Mouse (Mus musculus) limb, embryonic 15.5 days (tissue): ENCODE measurements around the gene Flywch1. TPM values are rescaled to one million over a fixed set of nuclear protein-coding genes. Genes with fewer than 3 reads are reported as not detected.
A peak's percentile ranks its signal among the peaks of the same experiment; 100 is the strongest.

ENCODE experiments used
- ATAC-seq: fragments of 200-750 bp; cut with Nextera tagmentation; 2 replicates; pipeline ENCODE4 v1.8.0; 2017; ENCODE audit warnings: low read depth, moderate TSS enrichment; ENCODE audit not compliant: insufficient number of reproducible peaks, low FRiP score, low TSS enrichment
- H3K27ac ChIP-seq: fragments of 300-500 bp; sonication (generic); 2 replicates; pipeline ENCODE4 v1.5.1; 2015; ENCODE audit warnings: moderate library complexity, mild to moderate bottlenecking, inconsistent platforms
- H3K27me3 ChIP-seq: fragments of 300-500 bp; sonication (generic); 2 replicates; pipeline ENCODE4 v1.6.1; 2015; ENCODE audit warnings: inconsistent platforms
- H3K36me3 ChIP-seq: fragments of 300-500 bp; sonication (generic); 2 replicates; pipeline ENCODE4 v1.6.1; 2015; ENCODE audit warnings: inconsistent platforms
- H3K4me1 ChIP-seq: fragments of 300-500 bp; sonication (generic); 2 replicates; pipeline ENCODE4 v1.6.1; 2015; ENCODE audit warnings: inconsistent platforms
- H3K4me2 ChIP-seq: fragments of 300-500 bp; sonication (generic); 2 replicates; pipeline ENCODE4 v1.6.1; 2015; ENCODE audit warnings: mild to moderate bottlenecking, inconsistent platforms
- H3K4me3 ChIP-seq: fragments of 300-500 bp; sonication (generic); 2 replicates; pipeline ENCODE4 v1.5.1; 2015; ENCODE audit warnings: mild to moderate bottlenecking, inconsistent platforms
- H3K9ac ChIP-seq: fragments of 300-500 bp; sonication (generic); 2 replicates; pipeline ENCODE4 v1.6.1; 2015; ENCODE audit warnings: inconsistent platforms
- H3K9me3 ChIP-seq: fragments of 300-500 bp; sonication (generic); 2 replicates; pipeline ENCODE4 v1.6.1; 2016; ENCODE audit warnings: inconsistent platforms
- WGBS: fragments of 180-500 bp; shearing (Covaris S2); methylation state at CpG from one replicate; pipeline ENCODE4 v1.1.7; 2015; 5-methylcytosine and 5-hydroxymethylcytosine counted together
- polyA plus RNA-seq: library from polyadenylated mRNA; unstranded; fragments of >200 nt; fragmentation: Nextera tagmentation; extraction: Ambion mirVana; gene quantifications from 2 replicates; pipeline ENCODE4 v1.2.1, GENCODE M21; 2015

Gene Flywch1
- polyA plus RNA-seq, 1 experiment from 2014 or later = 69.8 TPM

- Histone ChIP-seq H3K4me3 (peak overlapping the region; percentile 23), H3K27me3 (peaks cover 33% of the 10 kb centered on the region), H3K27ac (0 out of 2 replicates have a peak overlapping the region, but pooled peaks have one; percentile 34), H3K4me1 (peaks cover 24% of the 10 kb centered on the region), H3K36me3 (peaks cover 33% of the 10 kb centered on the region), H3K9ac (no peak overlapping the region), H3K4me2 (peak overlapping the region; percentile 34), H3K9me3 (no peaks in the 10 kb centered on the region)
- WGBS = 71% methylated on average over 11 of the region's 11 CpGs
- no peak for ATAC-seq
These were observed 21.8 kb downstream of the Flywch1 start for GRCm38 (mm10) chr17:23749400-23750191.

GRCm38 (mm10) chr17:23748631-23749391 is 22.6 kb downstream of the Flywch1 start:
- Histone ChIP-seq H3K27me3 (peaks cover 41% of the 10 kb centered on the region), H3K27ac (0 out of 2 replicates have a peak overlapping the region, but pooled peaks have one; percentile 34), H3K4me1 (peaks cover 27% of the 10 kb centered on the region), H3K9ac (no peak overlapping the region), H3K36me3 (peaks cover 26% of the 10 kb centered on the region), H3K4me3 (peak overlapping the region; percentile 23), H3K4me2 (peak overlapping the region; percentile 34), H3K9me3 (no peaks in the 10 kb centered on the region)
- ATAC-seq = no peak
- WGBS = 25% methylated on average over 10 of the region's 10 CpGs

GRCm38 (mm10) chr17:23748026-23748425 is 23.4 kb downstream of the Flywch1 start:
- H3K9ac ChIP-seq = no peak overlapping the region
- peaks cover 19% of the 10 kb centered on the region for H3K36me3 ChIP-seq
- no peak overlapping the region for H3K4me2 ChIP-seq
- H3K9me3 ChIP-seq = no peaks in the 10 kb centered on the region
- H3K4me3 ChIP-seq = no peak overlapping the region
- no peak overlapping the region for H3K27ac ChIP-seq
- 19% methylated on average over 6 of the region's 6 CpGs for WGBS
- H3K27me3 ChIP-seq = peaks cover 49% of the 10 kb centered on the region
- H3K4me1 ChIP-seq = peaks cover 31% of the 10 kb centered on the region
- no peak for ATAC-seq

DNA sequence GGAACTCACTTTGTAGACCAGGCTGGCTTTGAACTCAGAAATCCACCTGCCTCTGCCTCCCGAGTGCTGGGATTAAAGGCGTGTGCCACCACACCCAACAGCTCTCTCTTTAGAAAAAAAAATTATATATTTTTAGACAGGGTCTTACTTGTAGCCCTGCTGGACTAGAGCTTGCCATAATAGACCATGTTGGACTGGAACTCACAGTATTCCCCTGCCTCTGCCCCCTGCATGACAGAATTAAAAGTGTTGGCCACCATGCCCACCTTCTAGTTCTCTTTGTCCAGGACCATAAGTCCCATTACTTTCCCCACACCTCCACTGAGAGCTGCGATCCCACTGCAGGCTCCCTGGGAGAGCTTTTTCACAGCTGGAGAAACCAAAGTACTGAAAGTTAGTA is 23.9 kb downstream of the Flywch1 start:
- Histone ChIP-seq H3K36me3 (peaks cover 13% of the 10 kb centered on the region), H3K27me3 (peaks cover 55% of the 10 kb centered on the region), H3K27ac (no peak overlapping the region), H3K9me3 (no peaks in the 10 kb centered on the region), H3K9ac (no peak overlapping the region), H3K4me1 (peaks cover 36% of the 10 kb centered on the region), H3K4me2 (no peak overlapping the region), H3K4me3 (no peak overlapping the region)
- no peak for ATAC-seq
- 83% methylated on average over 3 of the region's 3 CpGs for WGBS

DNA sequence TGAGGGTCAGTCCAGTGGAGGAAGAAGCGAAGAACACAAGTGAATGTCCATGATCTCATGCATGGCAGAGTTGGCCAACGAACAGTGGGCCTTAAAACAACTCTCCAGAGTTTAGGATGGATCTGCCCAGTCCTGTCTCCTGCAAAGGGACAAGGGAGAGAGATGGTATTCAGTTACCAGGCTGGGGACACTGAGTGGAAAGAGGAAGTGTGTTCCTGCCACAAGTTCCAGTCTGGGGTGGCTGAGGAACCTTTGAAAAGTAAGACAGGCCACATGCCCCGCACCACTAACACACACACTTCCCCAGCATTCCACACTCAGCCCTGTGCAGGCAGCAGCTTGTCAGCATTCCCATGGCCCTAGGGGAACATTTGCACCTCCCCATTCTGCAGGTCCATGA is 24.6 kb downstream of the Flywch1 start:
- Histone ChIP-seq H3K4me3 (no peak overlapping the region), H3K9ac (no peak overlapping the region), H3K4me2 (no peak overlapping the region), H3K4me1 (peaks cover 43% of the 10 kb centered on the region), H3K27me3 (peaks cover 62% of the 10 kb centered on the region), H3K36me3 (peaks cover 6% of the 10 kb centered on the region), H3K27ac (0 out of 2 replicates have a peak overlapping the region, but pooled peaks have one; percentile 40), H3K9me3 (no peaks in the 10 kb centered on the region)
- no peak for ATAC-seq
- WGBS = 69% methylated on average over 3 of the region's 3 CpGs

- Histone ChIP-seq H3K27ac (peak overlapping the region; percentile 40; the same call in 1 of the 2 replicates), H3K4me2 (peak overlapping the region; percentile 52), H3K9ac (no peak overlapping the region), H3K9me3 (no peaks in the 10 kb centered on the region), H3K27me3 (peaks cover 66% of the 10 kb centered on the region), H3K4me3 (no peak overlapping the region; the same call in 1 of the 2 replicates), H3K36me3 (peaks cover 2% of the 10 kb centered on the region), H3K4me1 (peaks cover 46% of the 10 kb centered on the region)
- no peak for ATAC-seq
- 5% methylated on average over 12 of the region's 12 CpGs for WGBS
These were observed 25.1 kb downstream of the Flywch1 start for GRCm38 (mm10) chr17:23746311-23746710.

DNA sequence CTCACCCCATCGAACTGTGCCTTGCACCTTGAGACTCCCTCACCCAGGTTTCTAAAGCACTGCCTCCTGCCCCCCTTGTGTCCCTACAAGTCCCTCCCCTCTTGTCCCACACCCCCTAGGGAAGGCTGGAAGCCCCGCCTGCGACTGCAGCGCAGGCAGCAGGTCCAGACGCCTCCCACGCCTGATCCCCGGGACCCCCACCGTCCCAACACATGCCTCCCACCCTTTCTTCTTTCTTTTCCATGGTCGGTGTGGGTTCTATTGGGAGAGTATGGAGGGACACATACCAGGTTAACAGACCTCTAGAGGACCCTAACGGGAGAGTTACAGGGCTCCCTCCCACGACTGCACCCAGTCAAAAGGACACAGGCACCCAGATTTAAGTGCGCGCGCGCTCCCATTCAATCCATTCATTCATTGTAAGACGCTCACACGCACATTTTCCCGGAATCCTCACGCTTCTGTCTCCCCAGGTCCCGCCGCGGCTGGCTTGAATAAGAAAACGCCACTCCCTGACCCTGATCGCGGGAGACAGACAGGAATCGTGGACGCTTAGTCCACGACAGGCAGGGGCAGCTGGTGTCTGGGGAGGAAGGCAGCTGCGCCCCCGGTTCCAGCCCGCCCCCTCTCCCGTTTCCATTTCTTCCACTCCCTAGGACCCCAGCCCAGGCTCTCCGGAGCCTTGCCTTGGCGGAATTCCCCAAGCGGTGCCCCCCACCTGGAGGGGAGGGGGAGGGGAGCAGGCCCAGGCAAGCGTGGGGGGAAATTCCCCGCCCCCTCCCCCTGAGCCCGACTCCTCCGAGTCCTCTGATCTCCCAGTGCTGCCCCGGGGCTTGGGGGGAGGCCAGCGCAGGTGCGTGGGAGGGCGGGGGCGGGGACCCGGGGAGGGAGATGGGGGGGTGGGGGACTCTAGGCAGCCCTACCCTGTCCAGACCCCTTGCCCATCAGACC is 25.8 kb downstream of the Flywch1 start, which contains the start of gene Kremen2:
Kremen2 (minus strand) TSS at position 533 of the 951 bp plus-strand sequence.
- Histone ChIP-seq H3K27me3 (peaks cover 73% of the 10 kb centered on the region), H3K9me3 (no peaks in the 10 kb centered on the region), H3K27ac (peak within 1 kb of the TSS; percentile 65; the same call in 1 of the 2 replicates), H3K36me3 (no peaks in the 10 kb centered on the region), H3K4me2 (peak within 1 kb of the TSS; percentile 52), H3K4me1 (peaks cover 51% of the 10 kb centered on the region), H3K4me3 (peak within 1 kb of the TSS; percentile 35), H3K9ac (peak within 1 kb of the TSS; percentile 24; the same call in 1 of the 2 replicates)
- under 1% methylated on average over 42 of the region's 45 CpGs for WGBS
- ATAC-seq = 0 out of 2 replicates have a peak, but pooled peaks have one; percentile 16

- Histone ChIP-seq H3K36me3 (no peaks in the 10 kb centered on the region), H3K9ac (peak overlapping the region; percentile 24; the same call in 1 of the 2 replicates), H3K4me3 (peak overlapping the region; percentile 35), H3K4me1 (peaks cover 58% of the 10 kb centered on the region), H3K27ac (no peak overlapping the region), H3K9me3 (no peaks in the 10 kb centered on the region), H3K4me2 (peak overlapping the region; percentile 52), H3K27me3 (peaks cover 80% of the 10 kb centered on the region)
- 4% methylated on average over 14 of the region's 14 CpGs for WGBS
- ATAC-seq = no peak
These were observed 26.8 kb downstream of the Flywch1 start for GRCm38 (mm10) chr17:23744651-23745050.

GRCm38 (mm10) chr17:23744076-23744475 is 27.3 kb downstream of the Flywch1 start:
- Histone ChIP-seq H3K9ac (no peak overlapping the region), H3K4me2 (peak overlapping the region; percentile 32; the same call in 1 of the 2 replicates), H3K27me3 (peaks cover 86% of the 10 kb centered on the region), H3K9me3 (no peaks in the 10 kb centered on the region), H3K36me3 (no peaks in the 10 kb centered on the region), H3K4me3 (peak overlapping the region; percentile 35), H3K27ac (no peak overlapping the region), H3K4me1 (peaks cover 64% of the 10 kb centered on the region)
- no peak for ATAC-seq
- WGBS = 22% methylated on average over 8 of the region's 8 CpGs

- no peak for ATAC-seq
- 63% methylated on average over 12 of the region's 12 CpGs for WGBS
- H3K4me1 ChIP-seq = peaks cover 70% of the 10 kb centered on the region
These were observed 28.5 kb downstream of the Flywch1 start for GRCm38 (mm10) chr17:23742941-23743340.

More at GRCm38 (mm10) chr17:23742941-23743340, 28.5 kb downstream of the Flywch1 start:
- peak overlapping the region; percentile 35 for H3K4me3 ChIP-seq
- peaks cover 92% of the 10 kb centered on the region for H3K27me3 ChIP-seq
- no peak overlapping the region for H3K9ac ChIP-seq
- no peak overlapping the region for H3K27ac ChIP-seq
- H3K4me2 ChIP-seq = peak overlapping the region; percentile 47
- H3K9me3 ChIP-seq = no peaks in the 10 kb centered on the region
- no peaks in the 10 kb centered on the region for H3K36me3 ChIP-seq
